Mouse (Mus musculus): ENCODE data around the gene Alpl. TPM values are rescaled to one million over a fixed set of nuclear protein-coding genes. Genes with fewer than 3 reads are reported as not detected.

The Alpl gene
- polyA plus RNA-seq, 2 experiments = 5.1 TPM

GRCm38 (mm10) chr4:137763920-137764495, 32.2 kb downstream of the Alpl start:
- H3K9me3 ChIP-seq (ENCODE audit: control insufficient read depth, low read length) = no peaks in the 10 kb centered on the region
- DNase-seq (ENCODE audit: low read depth in 3 of 3, low spot score in 3 of 3) (no peak), ATAC-seq (ENCODE audit: insufficient read depth) (no peak)
- H3K4me1 ChIP-seq (replicated peaks; ENCODE audit: control insufficient read depth in 2 of 2, insufficient read depth in 2 of 2, low read length in 1 of 2) = 0 out of 4 replicates have a peak, but pooled peaks cover 0 to 6% of the 10 kb centered on the region in 2 experiments
- WGBS (ENCODE audit: insufficient replicate concordance) = 44% methylated on average over 8 of the region's 8 CpGs
- H3K27me3 ChIP-seq (ENCODE audit: control insufficient read depth, insufficient read depth, low read length) = no peaks in the 10 kb centered on the region
- H3K9ac ChIP-seq (replicated peaks) = no peak overlapping the region
- H3K27ac ChIP-seq = no peak overlapping the region
- TF ChIP-seq CTCF (IDR thresholded peaks at IDR 0.05; ENCODE audit: low read depth) = no peak
- TF ChIP-seq EP300 (IDR thresholded peaks at IDR 0.05; ENCODE audit: low read depth) = no peak
- peak overlapping the region; percentile 1; the same call in 1 of the 2 replicates for H3K4me2 ChIP-seq (ENCODE audit: low read depth)
- H3K36me3 ChIP-seq (replicated peaks; ENCODE audit: control insufficient read depth, insufficient read depth, low read depth) = no peaks in the 10 kb centered on the region
- no peak overlapping the region for H3K4me3 ChIP-seq (ENCODE audit: insufficient read depth in 1 of 2, low read depth in 2 of 2, low read length in 2 of 2)

GRCm38 (mm10) chr4:137762886-137763285, 33.3 kb downstream of the Alpl start:
- Histone ChIP-seq H3K27ac (no peak overlapping the region), H3K4me2 (ENCODE audit: low read depth) (no peak overlapping the region), H3K4me1 (replicated peaks; ENCODE audit: control insufficient read depth in 2 of 2, insufficient read depth in 2 of 2, low read length in 1 of 2) (0 out of 4 replicates have a peak, but pooled peaks cover 0 to 6% of the 10 kb centered on the region in 2 experiments), H3K4me3 (ENCODE audit: insufficient read depth in 1 of 2, low read depth in 2 of 2, low read length in 2 of 2) (no peak overlapping the region), H3K9ac (replicated peaks) (no peak overlapping the region), H3K36me3 (replicated peaks; ENCODE audit: control insufficient read depth, insufficient read depth, low read depth) (no peaks in the 10 kb centered on the region), H3K27me3 (ENCODE audit: control insufficient read depth, insufficient read depth, low read length) (no peaks in the 10 kb centered on the region; the same call in 1 of the 2 replicates), H3K9me3 (ENCODE audit: control insufficient read depth, low read length) (no peaks in the 10 kb centered on the region)
- WGBS (ENCODE audit: insufficient replicate concordance) = 68% methylated on average over 9 of the region's 9 CpGs
- no peak for DNase-seq (ENCODE audit: low read depth in 3 of 3, low spot score in 3 of 3)
- ATAC-seq (ENCODE audit: insufficient read depth) = no peak
- no peak for TF ChIP-seq EP300 (IDR thresholded peaks at IDR 0.05; ENCODE audit: low read depth)
- no peak for TF ChIP-seq CTCF (IDR thresholded peaks at IDR 0.05; ENCODE audit: low read depth)

GRCm38 (mm10) chr4:137754446-137754845, 41.7 kb downstream of the Alpl start:
- peak overlapping the region; percentile 18; the same call in 1 of the 2 replicates for H3K9ac ChIP-seq (replicated peaks)

DNA sequence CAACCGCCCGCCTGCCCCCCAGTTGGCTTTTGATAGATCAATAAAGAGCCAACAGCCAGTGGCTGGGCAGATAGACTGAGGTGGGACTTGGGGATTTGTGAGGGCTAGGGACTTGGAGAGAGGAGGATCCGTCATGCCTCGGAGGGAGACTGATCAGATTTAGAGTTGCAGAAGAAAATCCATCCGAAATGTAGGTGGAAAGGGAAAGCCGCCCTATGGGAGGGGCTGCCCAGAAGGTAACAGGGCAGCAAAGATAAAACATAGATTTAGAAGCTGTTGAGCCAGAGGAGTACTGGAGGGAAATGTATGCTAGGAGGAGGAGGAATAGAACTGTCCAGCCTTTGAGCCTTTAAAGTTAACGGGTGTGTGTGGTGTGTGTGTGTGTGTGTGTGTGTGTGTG, 43.0 kb downstream of the Alpl start:
- no peak for ATAC-seq (ENCODE audit: insufficient read depth)
- Histone ChIP-seq H3K9me3 (ENCODE audit: control insufficient read depth, low read length) (no peaks in the 10 kb centered on the region), H3K4me2 (ENCODE audit: low read depth) (peak overlapping the region; percentile 76), H3K4me1 (replicated peaks; ENCODE audit: control insufficient read depth in 2 of 2, insufficient read depth in 2 of 2, low read length in 1 of 2) (peaks cover 39% of the 10 kb centered on the region in 2 experiments), H3K27ac (peak overlapping the region; percentile 100), H3K27me3 (ENCODE audit: control insufficient read depth, insufficient read depth, low read length) (peaks cover 3% of the 10 kb centered on the region; the same call in 1 of the 2 replicates), H3K9ac (replicated peaks) (peak overlapping the region; percentile 90), H3K36me3 (replicated peaks; ENCODE audit: control insufficient read depth, insufficient read depth, low read depth) (no peaks in the 10 kb centered on the region), H3K4me3 (ENCODE audit: insufficient read depth in 1 of 2, low read depth in 2 of 2, low read length in 2 of 2) (no peak overlapping the region; a peak in 1 of 4 replicates)
- 38% methylated on average over 7 of the region's 7 CpGs for WGBS (ENCODE audit: insufficient replicate concordance)
- peak; percentile 25; the same call in 1 of the 2 replicates for TF ChIP-seq EP300 (IDR thresholded peaks at IDR 0.05; ENCODE audit: low read depth)
- no peak for TF ChIP-seq CTCF (IDR thresholded peaks at IDR 0.05; ENCODE audit: low read depth)
- peak; percentile 38 to 48 (median 44) for DNase-seq (ENCODE audit: low read depth in 3 of 3, low spot score in 3 of 3)

More at GRCm38 (mm10) chr4:137754446-137754845, 41.7 kb downstream of the Alpl start:
- TF ChIP-seq EP300 (IDR thresholded peaks at IDR 0.05; ENCODE audit: low read depth) = no peak
- TF ChIP-seq CTCF (IDR thresholded peaks at IDR 0.05; ENCODE audit: low read depth) = no peak
- 66% methylated on average over 2 of the region's 2 CpGs for WGBS (ENCODE audit: insufficient replicate concordance)
- Histone ChIP-seq H3K27ac (no peak overlapping the region), H3K36me3 (replicated peaks; ENCODE audit: control insufficient read depth, insufficient read depth, low read depth) (no peaks in the 10 kb centered on the region), H3K4me2 (ENCODE audit: low read depth) (no peak overlapping the region), H3K9me3 (ENCODE audit: control insufficient read depth, low read length) (no peaks in the 10 kb centered on the region), H3K27me3 (ENCODE audit: control insufficient read depth, insufficient read depth, low read length) (no peaks in the 10 kb centered on the region; the same call in 1 of the 2 replicates), H3K4me1 (replicated peaks; ENCODE audit: control insufficient read depth in 2 of 2, insufficient read depth in 2 of 2, low read length in 1 of 2) (peaks cover 38 to 39% of the 10 kb centered on the region in 2 experiments), H3K4me3 (ENCODE audit: insufficient read depth in 1 of 2, low read depth in 2 of 2, low read length in 2 of 2) (no peak overlapping the region)
- ATAC-seq (ENCODE audit: insufficient read depth) (no peak), DNase-seq (ENCODE audit: low read depth in 3 of 3, low spot score in 3 of 3) (no peak)

- Histone ChIP-seq H3K4me1 (replicated peaks; ENCODE audit: control insufficient read depth in 2 of 2, insufficient read depth in 2 of 2, low read length in 1 of 2) (peaks cover 39% of the 10 kb centered on the region in 2 experiments), H3K9me3 (ENCODE audit: control insufficient read depth, low read length) (no peaks in the 10 kb centered on the region), H3K9ac (replicated peaks) (peak overlapping the region; percentile 90), H3K4me3 (ENCODE audit: insufficient read depth in 1 of 2, low read depth in 2 of 2, low read length in 2 of 2) (peak overlapping the region; percentile 51 to 55), H3K27ac (peak overlapping the region; percentile 100), H3K4me2 (ENCODE audit: low read depth) (peak overlapping the region; percentile 76), H3K36me3 (replicated peaks; ENCODE audit: control insufficient read depth, insufficient read depth, low read depth) (no peaks in the 10 kb centered on the region), H3K27me3 (ENCODE audit: control insufficient read depth, insufficient read depth, low read length) (peaks cover 3% of the 10 kb centered on the region; the same call in 1 of the 2 replicates)
- 37% methylated on average over 15 of the region's 15 CpGs for WGBS (ENCODE audit: insufficient replicate concordance)
- peak; percentile 32 for ATAC-seq (ENCODE audit: insufficient read depth)
- TF ChIP-seq EP300 (IDR thresholded peaks at IDR 0.05; ENCODE audit: low read depth) = no peak
- TF ChIP-seq CTCF (IDR thresholded peaks at IDR 0.05; ENCODE audit: low read depth) = no peak
- peak; percentile 45 to 68 (median 52) for DNase-seq (ENCODE audit: low read depth in 3 of 3, low spot score in 3 of 3)
Measured at GRCm38 (mm10) chr4:137752471-137752870, 43.7 kb downstream of the Alpl start.

Measured in liver, embryonic 14.5 days (tissue).